Mouse (Mus musculus): ENCODE results near the gene Ifnar1. TPM values are rescaled to one million over a fixed set of nuclear protein-coding genes. Genes with fewer than 3 reads are reported as not detected.

Gene Ifnar1
- 14.9 and 15.8 TPM in 2 replicates for polyA plus RNA-seq (2021; fragmentation: Nextera tagmentation)
- long read RNA-seq, experiment 1, transcript Ifnar1-201 (11 exons, 3,909 nt), result major isoform, 16 of 37 reads
- long read RNA-seq, experiment 1, partial matches to known transcripts, result 15 of 37 reads
- long read RNA-seq, experiment 1, other reads (novel, unspliced or antisense), result 5 of 37 reads
- long read RNA-seq, experiment 2, transcript Ifnar1-205 (2 exons, 2,234 nt), result minor isoform, 10 of 151 reads
- long read RNA-seq, experiment 2, transcript Ifnar1-201 (11 exons, 3,909 nt), result major isoform, 94 of 151 reads
- long read RNA-seq, experiment 2, partial matches to known transcripts, result 2 of 151 reads
- long read RNA-seq, experiment 2, other reads (novel, unspliced or antisense), result 41 of 151 reads

GRCm38 (mm10) chr16:91484808-91485700, at the start of gene Ifnar1:
TSS of gene Ifnar1 (plus strand) at chr16:91485238.

GRCm38 (mm10) chr16:91546836-91547741, 62.1 kb downstream of the Ifnar1 start, which contains the start of gene Ifngr2:
TSS of gene Ifngr2 (plus strand) at chr16:91547072.

Small RNA genes within 50 kb of the gene (microRNA-seq; reads per million reads assigned to microRNA genes)
- not detected for gene Mir6367

Other genes starting within 250 kb of the Ifnar1 start
- 58.9 and 74.9 TPM in 2 replicates for gene Olig1, start 215.5 kb upstream of the Ifnar1 start, polyA plus RNA-seq (2021; fragmentation: Nextera tagmentation)
- 63.0 and 66.4 TPM in 2 replicates for gene Ifnar2, start 112.5 kb upstream of the Ifnar1 start, polyA plus RNA-seq (2021; fragmentation: Nextera tagmentation)
- not detected in 2 replicates for gene Gm21970, start 93.5 kb upstream of the Ifnar1 start, polyA plus RNA-seq (2021; fragmentation: Nextera tagmentation)
- 15.2 and 17.8 TPM in 2 replicates for gene Il10rb, start 79.1 kb upstream of the Ifnar1 start, polyA plus RNA-seq (2021; fragmentation: Nextera tagmentation)
- 75.4 and 79.0 TPM in 2 replicates for gene Ifngr2, start 61.8 kb downstream of the Ifnar1 start, polyA plus RNA-seq (2021; fragmentation: Nextera tagmentation)
- 138 and 169 TPM in 2 replicates for gene Tmem50b, start 112.6 kb downstream of the Ifnar1 start, polyA plus RNA-seq (2021; fragmentation: Nextera tagmentation)
- 8.5 and 10.9 TPM in 2 replicates for gene Dnajc28, start 133.8 kb downstream of the Ifnar1 start, polyA plus RNA-seq (2021; fragmentation: Nextera tagmentation)
- gene Gart, start 161.7 kb downstream of the Ifnar1 start, polyA plus RNA-seq (2021; fragmentation: Nextera tagmentation), result 24.0 and 26.1 TPM in 2 replicates
- gene Son, start 162.3 kb downstream of the Ifnar1 start, polyA plus RNA-seq (2021; fragmentation: Nextera tagmentation), result 63.5 and 63.9 TPM in 2 replicates
- 4.8 and 5.6 TPM in 2 replicates for gene Donson, start 203.5 kb downstream of the Ifnar1 start, polyA plus RNA-seq (2021; fragmentation: Nextera tagmentation)
- gene Cryzl1, start 243.7 kb downstream of the Ifnar1 start, polyA plus RNA-seq (2021; fragmentation: Nextera tagmentation), result 162 and 167 TPM in 2 replicates
- 18.0 and 21.7 TPM in 2 replicates for gene Itsn1, start 244.0 kb downstream of the Ifnar1 start, polyA plus RNA-seq (2021; fragmentation: Nextera tagmentation)